Mouse (Mus musculus) thymus, adult 2 months (tissue): ENCODE results near the gene Gm5431.

Experiments used
- CTCF ChIP-seq: fragments of 200-500 bp; IDR thresholded peaks from 2 replicates; pipeline ENCODE4 v1.5.1; 2012; ENCODE audit warnings: mild to moderate bottlenecking, control low read depth, low read length, moderate library complexity, borderline replicate concordance; ENCODE audit not compliant: control insufficient read depth, poor library complexity, insufficient read depth; ENCODE audit errors: extremely low read depth
- POLR2A ChIP-seq: fragments of 200-500 bp; IDR thresholded peaks from 2 replicates; pipeline ENCODE4 v1.6.1; 2012; ENCODE audit warnings: mild to moderate bottlenecking, low read length, control low read depth, moderate library complexity; ENCODE audit not compliant: control insufficient read depth, poor library complexity, insufficient read depth; ENCODE audit errors: extremely low read depth

GRCm38 (mm10) chr11:48842378-48842792, 59.6 kb downstream of the Gm5431 start:
- TF ChIP-seq POLR2A (no peak), CTCF (no peak)
